Mouse (Mus musculus) bone marrow macrophage, adult 2 months (primary cell): ENCODE data around the gene Mzf1.

Experiments used
- CTCF ChIP-seq: IDR thresholded peaks from 2 replicates; pipeline ENCODE4 v1.5.1; 2012; ENCODE audit warnings: low read depth, mild to moderate bottlenecking, low read length, moderate library complexity
- POLR2A ChIP-seq: IDR thresholded peaks from 2 replicates; pipeline ENCODE4 v1.6.1; 2012; ENCODE audit warnings: mild to moderate bottlenecking, low read depth, low read length, borderline replicate concordance

GRCm38 (mm10) chr7:13015217-13015616 is 39.3 kb downstream of the Mzf1 start:
- TF ChIP-seq CTCF = no peak
- TF ChIP-seq POLR2A = no peak
